Mouse (Mus musculus) layer of hippocampus, postnatal 10 days (tissue): ENCODE measurements at regions not wholly inside any gene's neighbourhood (a gene's known extent, or its start where the extent isn't known, plus 50 kb on each side); places are given as distances from the start of the nearest gene placed in this dataset.
A peak's percentile ranks its signal among the peaks of the same experiment; 100 is the strongest.

ENCODE experiments used
- DNase-seq, 2 experiments: peaks; one replicate each; pipeline ENCODE4 v3.0.0; 2021; ENCODE audit warnings: low spot score in 2 of 2

GRCm38 (mm10) chr3:120761681-120762080 lies 409.8 kb downstream of the Rwdd3 start:
- DNase-seq, result no peak

- no peak for DNase-seq
Measured at GRCm38 (mm10) chr3:120761223-120761622, 410.3 kb downstream of the Rwdd3 start.

- DNase-seq, result no peak
Measured at GRCm38 (mm10) chr3:120748513-120748912, 423.0 kb downstream of the Rwdd3 start.

- no peak for DNase-seq
Measured at GRCm38 (mm10) chr3:120747678-120748077, 423.8 kb downstream of the Rwdd3 start.

- no peak for DNase-seq
Measured at GRCm38 (mm10) chr3:120733332-120733731, 438.2 kb downstream of the Rwdd3 start.

GRCm38 (mm10) chr3:120732391-120732790 lies 439.1 kb downstream of the Rwdd3 start:
- no peak for DNase-seq

- no peak for DNase-seq
Measured at GRCm38 (mm10) chr3:120731287-120731686, 440.2 kb downstream of the Rwdd3 start.

- DNase-seq, result no peak
Measured at GRCm38 (mm10) chr3:120730225-120730624, 441.3 kb downstream of the Rwdd3 start.

- peak in 1 of 2 experiments; percentile 37 for DNase-seq
Measured at GRCm38 (mm10) chr3:120729671-120730070, 441.8 kb downstream of the Rwdd3 start.

GRCm38 (mm10) chr3:120685227-120685626 lies 486.3 kb downstream of the Rwdd3 start:
- DNase-seq, result no peak

GRCm38 (mm10) chr3:120675906-120676305 lies 495.6 kb downstream of the Rwdd3 start:
- DNase-seq, result no peak

- DNase-seq, result no peak
Measured at GRCm38 (mm10) chr3:120668654-120669053, 502.8 kb downstream of the Rwdd3 start.

- no peak for DNase-seq
Measured at GRCm38 (mm10) chr3:120662521-120662920, 509.0 kb downstream of the Rwdd3 start.

- DNase-seq, result no peak
Measured at GRCm38 (mm10) chr3:120660776-120661175, 510.7 kb downstream of the Rwdd3 start.

GRCm38 (mm10) chr3:120649047-120649868 lies 522.2 kb downstream of the Rwdd3 start:
- DNase-seq, result no peak

- no peak for DNase-seq
Measured at GRCm38 (mm10) chr3:120648391-120648790, 523.1 kb downstream of the Rwdd3 start.

GRCm38 (mm10) chr3:120636669-120637305 lies 534.7 kb downstream of the Rwdd3 start:
- DNase-seq, result no peak

GRCm38 (mm10) chr3:120618358-120618757 lies 553.1 kb downstream of the Rwdd3 start:
- no peak for DNase-seq

- DNase-seq, result no peak
Measured at GRCm38 (mm10) chr3:120594226-120594625, 577.3 kb downstream of the Rwdd3 start.

- DNase-seq, result no peak
Measured at GRCm38 (mm10) chr3:120591183-120591582, 580.3 kb downstream of the Rwdd3 start.

- peak; percentile 21 to 38 for DNase-seq
Measured at GRCm38 (mm10) chr3:120570806-120571425, 600.6 kb downstream of the Rwdd3 start.
